Mouse (Mus musculus): ENCODE measurements around the gene Casd1. TPM values are rescaled to one million over a fixed set of nuclear protein-coding genes. Genes with fewer than 3 reads are reported as not detected.
A peak's percentile ranks its signal among the peaks of the same experiment; 100 is the strongest.

The Casd1 gene
- polyA plus RNA-seq, 1 experiment = 2.7 TPM

DNA sequence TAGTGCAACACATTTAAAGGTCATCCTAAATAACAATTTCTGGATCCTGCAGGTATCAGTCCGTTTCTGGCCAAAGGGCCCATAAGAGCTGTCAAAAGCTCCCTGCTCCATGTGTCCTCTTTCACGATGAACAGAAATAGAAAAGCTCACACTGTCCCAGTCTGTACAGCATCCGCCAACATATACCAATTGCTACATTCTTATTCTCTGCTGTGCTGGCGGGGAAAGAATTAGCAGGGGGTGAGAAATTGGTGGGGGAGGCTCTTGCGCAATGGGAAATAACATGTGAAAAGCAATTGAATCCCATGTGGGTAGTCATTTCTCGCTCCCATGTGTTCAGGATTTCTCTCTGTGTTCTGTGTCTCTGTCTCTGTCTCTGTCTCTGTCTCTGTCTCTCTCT lies 22.3 kb upstream of the Casd1 start:
- Histone ChIP-seq H3K36me3 (replicated peaks; ENCODE audit: low read length) (no peaks in the 10 kb centered on the region), H3K4me1 (no peaks in the 10 kb centered on the region; the same call in 1 of the 2 replicates), H3K27me3 (replicated peaks) (peaks cover 7% of the 10 kb centered on the region), H3K4me3 (replicated peaks) (no peak overlapping the region), H3K9me3 (no peaks in the 10 kb centered on the region)
- TF ChIP-seq GATA1 (IDR thresholded peaks at IDR 0.05; ENCODE audit: borderline replicate concordance, low read length) (no peak), FLI1 (IDR thresholded peaks at IDR 0.05; ENCODE audit: low read length) (no peak)

DNA sequence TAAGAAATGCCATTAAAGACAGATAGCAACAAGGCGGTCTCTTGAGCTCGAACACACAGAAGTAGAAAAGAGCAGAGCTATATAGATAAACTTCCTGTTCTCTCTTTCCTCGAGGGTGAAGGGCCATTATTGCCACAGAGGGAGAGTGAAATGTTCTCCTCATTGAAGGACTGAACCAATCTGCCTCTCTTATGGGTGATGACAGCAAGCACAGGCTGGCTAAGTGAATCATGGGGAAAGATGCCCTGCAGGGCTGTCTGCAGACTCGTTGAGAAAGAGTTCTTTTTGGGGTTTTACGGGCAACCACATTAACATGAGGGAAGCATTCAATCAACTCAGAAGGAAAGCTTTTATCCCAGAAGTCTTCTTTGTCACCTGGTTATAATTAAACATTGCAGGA lies 21.0 kb upstream of the Casd1 start:
- peaks cover 9% of the 10 kb centered on the region for H3K27me3 ChIP-seq (replicated peaks)
- H3K4me3 ChIP-seq (replicated peaks) = no peak overlapping the region
- H3K4me1 ChIP-seq = no peaks in the 10 kb centered on the region; the same call in 1 of the 2 replicates
- H3K36me3 ChIP-seq (replicated peaks; ENCODE audit: low read length) = no peaks in the 10 kb centered on the region
- no peaks in the 10 kb centered on the region for H3K9me3 ChIP-seq
- no peak for TF ChIP-seq GATA1 (IDR thresholded peaks at IDR 0.05; ENCODE audit: borderline replicate concordance, low read length)
- no peak for TF ChIP-seq FLI1 (IDR thresholded peaks at IDR 0.05; ENCODE audit: low read length)

DNA sequence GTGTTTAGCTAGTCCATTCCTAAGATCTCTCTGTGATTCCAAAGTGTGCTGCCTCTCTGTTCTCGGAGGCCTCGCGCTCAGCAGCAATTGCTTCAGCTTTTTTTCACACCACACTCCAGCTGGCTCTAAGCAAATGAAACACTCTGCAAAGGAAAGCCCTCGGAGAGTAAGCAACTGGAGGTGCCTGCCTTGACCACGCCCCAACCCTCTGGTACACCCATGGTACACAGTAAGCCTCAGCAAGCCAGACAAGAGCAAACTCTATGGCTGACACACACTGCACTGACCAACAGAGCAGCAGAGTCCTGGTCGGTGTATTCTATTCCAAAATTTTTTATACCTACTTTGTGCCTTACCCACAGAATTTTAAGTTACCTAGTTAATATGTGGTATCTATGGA lies 17.2 kb upstream of the Casd1 start:
- TF ChIP-seq FLI1 (IDR thresholded peaks at IDR 0.05; ENCODE audit: low read length) (no peak), GATA1 (IDR thresholded peaks at IDR 0.05; ENCODE audit: borderline replicate concordance, low read length) (no peak)
- H3K9me3 ChIP-seq = no peaks in the 10 kb centered on the region
- H3K4me3 ChIP-seq (replicated peaks) = no peak overlapping the region
- no peaks in the 10 kb centered on the region; the same call in 1 of the 2 replicates for H3K4me1 ChIP-seq
- no peaks in the 10 kb centered on the region for H3K36me3 ChIP-seq (replicated peaks; ENCODE audit: low read length)
- H3K27me3 ChIP-seq (replicated peaks) = peaks cover 9% of the 10 kb centered on the region

DNA sequence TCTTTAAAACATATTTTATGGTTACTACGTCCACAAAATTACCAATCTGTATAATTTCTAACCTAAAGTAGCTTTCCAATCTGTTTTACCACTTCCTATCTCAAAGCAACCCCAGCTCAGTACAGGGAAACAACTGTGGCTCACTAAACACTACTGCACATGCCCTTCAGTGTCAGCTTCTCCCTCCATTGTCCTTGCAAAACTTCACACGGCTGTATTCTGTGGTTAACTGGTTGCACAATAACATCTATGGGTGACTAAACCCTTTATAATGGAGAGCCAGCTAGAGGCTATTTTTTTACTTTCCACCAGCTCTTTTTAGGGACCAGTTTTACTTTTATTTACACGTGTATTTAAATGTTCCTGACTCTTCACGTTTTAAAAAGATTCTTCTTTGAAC lies 12.7 kb upstream of the Casd1 start:
- Histone ChIP-seq H3K9me3 (no peaks in the 10 kb centered on the region), H3K27me3 (replicated peaks) (peaks cover 2% of the 10 kb centered on the region), H3K36me3 (replicated peaks; ENCODE audit: low read length) (no peaks in the 10 kb centered on the region), H3K4me1 (no peaks in the 10 kb centered on the region), H3K4me3 (replicated peaks) (no peak overlapping the region)
- no peak for TF ChIP-seq FLI1 (IDR thresholded peaks at IDR 0.05; ENCODE audit: low read length)

DNA sequence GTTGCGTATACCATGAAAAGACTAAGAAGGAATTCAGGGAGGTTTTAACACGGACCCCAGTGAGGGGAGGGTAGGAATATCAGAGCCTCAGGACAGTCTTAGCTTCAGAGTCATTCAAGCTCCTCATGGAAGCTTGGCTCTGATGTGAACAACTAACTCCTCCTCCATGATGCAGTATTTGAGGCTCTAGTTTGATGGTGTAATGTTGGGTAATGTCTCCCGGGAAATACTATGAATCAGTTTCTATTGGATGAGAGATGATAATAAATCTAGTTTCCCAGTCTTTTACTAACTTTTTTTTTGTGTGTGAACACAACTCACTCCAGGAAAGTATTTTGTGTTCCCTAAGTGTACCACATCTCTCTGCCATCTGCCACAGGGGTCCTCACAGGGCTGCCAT lies 11.9 kb upstream of the Casd1 start:
- Histone ChIP-seq H3K9me3 (no peaks in the 10 kb centered on the region), H3K4me1 (no peaks in the 10 kb centered on the region)

DNA sequence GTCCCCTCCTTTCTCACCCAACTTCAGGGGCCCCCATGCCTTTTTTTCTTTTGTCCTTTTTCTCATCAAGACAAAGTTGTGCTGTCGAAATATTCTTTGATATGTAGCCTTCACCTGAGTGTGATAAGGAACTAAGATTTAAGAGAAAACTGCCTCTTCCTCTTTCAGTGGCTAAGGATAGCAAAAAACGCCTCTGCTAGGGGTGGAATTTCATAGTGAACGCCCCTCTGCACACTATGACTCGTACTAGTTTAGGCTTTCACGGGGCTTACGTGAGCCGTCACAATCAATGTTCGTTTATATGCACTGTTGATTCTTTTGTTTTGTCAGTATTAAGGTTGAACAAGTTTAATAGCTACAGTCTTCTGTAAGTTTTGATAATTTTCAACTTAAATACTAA lies 10.6 kb upstream of the Casd1 start:
- H3K27me3 ChIP-seq (replicated peaks) = no peaks in the 10 kb centered on the region
- H3K4me1 ChIP-seq = no peaks in the 10 kb centered on the region
- no peaks in the 10 kb centered on the region for H3K36me3 ChIP-seq (replicated peaks; ENCODE audit: low read length)
- TF ChIP-seq GATA1 (IDR thresholded peaks at IDR 0.05; ENCODE audit: borderline replicate concordance, low read length) (no peak), FLI1 (IDR thresholded peaks at IDR 0.05; ENCODE audit: low read length) (no peak)
- no peak overlapping the region for H3K4me3 ChIP-seq (replicated peaks)
- no peaks in the 10 kb centered on the region for H3K9me3 ChIP-seq

More for the DNA sequence above, 11.9 kb upstream of the Casd1 start:
- Histone ChIP-seq H3K4me3 (replicated peaks) (no peak overlapping the region), H3K27me3 (replicated peaks) (peaks cover 2% of the 10 kb centered on the region), H3K36me3 (replicated peaks; ENCODE audit: low read length) (no peaks in the 10 kb centered on the region)
- TF ChIP-seq GATA1 (IDR thresholded peaks at IDR 0.05; ENCODE audit: borderline replicate concordance, low read length) = no peak
- no peak for TF ChIP-seq FLI1 (IDR thresholded peaks at IDR 0.05; ENCODE audit: low read length)

DNA sequence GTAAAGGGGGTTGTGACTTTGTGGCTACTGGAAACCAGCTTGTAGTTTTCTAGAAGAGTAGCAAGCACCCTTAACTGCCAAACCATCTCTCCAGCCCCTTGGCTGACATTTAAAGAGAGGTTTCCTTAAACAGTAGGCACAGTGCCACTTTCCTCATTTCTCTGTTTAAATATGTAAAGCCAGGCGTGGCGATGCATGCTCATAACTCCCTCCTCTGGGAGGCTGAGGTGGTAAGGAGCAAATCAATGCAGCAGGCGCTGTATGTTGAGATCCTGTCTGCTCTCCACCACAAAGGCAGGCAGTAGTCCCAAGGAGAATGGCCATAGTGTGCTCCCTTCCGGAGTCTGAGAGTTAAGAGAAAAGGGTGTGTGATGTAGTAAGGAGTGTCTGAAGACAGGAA lies 2.9 kb upstream of the Casd1 start:
- no peak for TF ChIP-seq FLI1 (IDR thresholded peaks at IDR 0.05; ENCODE audit: low read length)
- no peaks in the 10 kb centered on the region for H3K9me3 ChIP-seq
- H3K4me1 ChIP-seq = peaks cover 29% of the 10 kb centered on the region
- peaks cover 2% of the 10 kb centered on the region for H3K27me3 ChIP-seq (replicated peaks)
- H3K36me3 ChIP-seq (replicated peaks; ENCODE audit: low read length) = peaks cover under 1% of the 10 kb centered on the region
- H3K4me3 ChIP-seq (replicated peaks) = no peak overlapping the region

DNA sequence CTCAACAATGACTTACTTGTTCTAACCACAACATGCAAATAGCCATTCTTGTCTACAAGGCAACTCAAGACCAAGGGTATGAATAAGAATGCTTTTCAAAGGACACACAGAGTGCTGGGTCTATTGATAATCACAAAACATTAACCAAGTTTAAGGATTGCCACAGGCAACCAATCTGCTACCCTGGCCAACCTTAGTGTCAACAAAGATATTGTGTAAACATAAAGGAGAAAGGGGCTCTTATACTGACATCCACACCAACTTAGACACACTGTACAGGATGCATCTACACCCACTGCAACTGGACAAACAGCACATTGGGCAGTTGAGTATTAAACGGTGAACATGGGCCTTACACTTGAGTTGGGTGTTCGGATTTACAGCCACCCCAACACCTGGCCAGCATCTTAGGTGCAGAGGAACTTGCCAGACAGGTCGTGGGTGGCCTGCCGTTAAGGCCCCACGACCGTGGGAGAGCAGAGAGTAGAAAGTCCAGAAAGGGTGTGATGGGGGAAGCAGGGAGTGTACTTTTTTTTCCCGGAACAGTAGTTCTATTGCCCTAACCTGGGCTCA lies 468 bp upstream of the Casd1 start:
- no peak for TF ChIP-seq GATA1 (IDR thresholded peaks at IDR 0.05; ENCODE audit: borderline replicate concordance, low read length)
- TF ChIP-seq FLI1 (IDR thresholded peaks at IDR 0.05; ENCODE audit: low read length) = no peak
- H3K27me3 ChIP-seq (replicated peaks) = peaks cover 2% of the 10 kb centered on the region
- H3K9me3 ChIP-seq = no peaks in the 10 kb centered on the region
- H3K4me3 ChIP-seq (replicated peaks) = peak overlapping the region; percentile 97
- H3K36me3 ChIP-seq (replicated peaks; ENCODE audit: low read length) = peaks cover 4% of the 10 kb centered on the region
- H3K4me1 ChIP-seq = peaks cover 48% of the 10 kb centered on the region

DNA sequence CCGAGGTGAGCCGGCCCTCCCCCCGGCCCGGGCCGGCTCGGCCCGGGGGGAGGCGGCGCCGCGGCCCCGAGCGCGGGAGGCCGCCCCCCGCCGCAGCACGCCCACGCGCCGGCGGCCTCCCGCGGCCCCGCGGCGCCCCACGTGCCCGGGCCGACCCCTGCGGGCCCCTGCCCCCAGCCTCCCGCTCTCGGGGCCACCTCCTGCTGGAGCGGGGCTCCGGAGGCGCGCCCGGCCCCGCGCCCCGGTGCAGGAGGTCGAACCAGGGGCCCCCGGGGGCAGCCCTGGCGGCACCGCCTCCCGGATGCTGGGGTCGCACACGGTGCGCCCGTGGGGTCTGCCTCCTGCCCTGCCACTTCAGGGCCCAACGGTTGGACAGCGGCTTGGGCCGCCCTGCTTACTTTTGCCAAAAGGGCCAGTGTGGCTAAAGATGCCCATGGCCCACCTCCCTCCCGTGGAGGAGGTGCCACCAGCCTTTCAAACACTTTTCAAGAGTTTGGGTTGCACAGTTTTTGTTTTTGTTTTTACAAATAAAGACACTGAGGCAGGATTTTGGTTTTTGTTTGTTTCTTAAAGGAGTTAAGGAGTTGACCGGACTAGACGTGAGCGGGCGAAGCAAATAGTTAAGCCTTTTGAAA lies 775 bp downstream of the Casd1 start:
- H3K4me1 ChIP-seq = peaks cover 55% of the 10 kb centered on the region
- peak overlapping the region; percentile 97 for H3K4me3 ChIP-seq (replicated peaks)
- no peaks in the 10 kb centered on the region for H3K9me3 ChIP-seq
- peaks cover 2% of the 10 kb centered on the region for H3K27me3 ChIP-seq (replicated peaks)
- peaks cover 4% of the 10 kb centered on the region for H3K36me3 ChIP-seq (replicated peaks; ENCODE audit: low read length)
- TF ChIP-seq FLI1 (IDR thresholded peaks at IDR 0.05; ENCODE audit: low read length) = no peak
- TF ChIP-seq GATA1 (IDR thresholded peaks at IDR 0.05; ENCODE audit: borderline replicate concordance, low read length) = no peak

DNA sequence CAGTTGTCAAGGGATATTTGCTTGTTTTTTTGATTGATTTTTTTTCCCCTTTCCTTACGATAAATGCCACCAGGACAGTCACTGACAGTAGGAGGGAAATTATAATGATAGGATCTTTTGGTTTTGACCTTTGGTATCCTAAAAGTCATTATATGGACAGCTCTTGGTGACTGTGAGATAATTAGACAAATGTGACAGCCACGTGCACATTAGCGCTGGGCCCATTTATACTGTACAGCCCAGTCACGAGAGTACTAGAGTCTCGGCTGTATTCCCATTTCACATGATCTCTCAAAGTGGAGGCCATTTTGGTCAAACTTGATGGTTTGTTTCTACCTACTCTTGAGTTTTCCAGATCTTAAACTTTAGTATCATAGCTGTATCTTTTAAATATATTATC lies 1.4 kb downstream of the Casd1 start:
- TF ChIP-seq GATA1 (IDR thresholded peaks at IDR 0.05; ENCODE audit: borderline replicate concordance, low read length) = no peak
- TF ChIP-seq FLI1 (IDR thresholded peaks at IDR 0.05; ENCODE audit: low read length) = no peak
- Histone ChIP-seq H3K27me3 (replicated peaks) (peaks cover 2% of the 10 kb centered on the region), H3K9me3 (no peaks in the 10 kb centered on the region), H3K4me3 (replicated peaks) (peak overlapping the region; percentile 97), H3K36me3 (replicated peaks; ENCODE audit: low read length) (peaks cover 4% of the 10 kb centered on the region), H3K4me1 (peaks cover 61% of the 10 kb centered on the region)

Measured in megakaryocyte, embryonic 14.5 days (primary cell).